Mouse (Mus musculus) spleen, adult 2 months (tissue): ENCODE data around the gene Tbx20.

Experiments used
- CTCF ChIP-seq: fragments of 200-500 bp; IDR thresholded peaks from 2 replicates; pipeline ENCODE4 v1.5.1; 2011; ENCODE audit warnings: mild to moderate bottlenecking, inconsistent platforms; ENCODE audit not compliant: insufficient read depth, insufficient read length, insufficient replicate concordance; ENCODE audit errors: extremely low read depth
- POLR2A ChIP-seq: fragments of 200-500 bp; IDR thresholded peaks from 2 replicates; pipeline ENCODE4 v1.6.1; 2011; ENCODE audit warnings: low read depth, low read length, inconsistent platforms

- TF ChIP-seq POLR2A (no peak), CTCF (no peak)
Measured at GRCm38 (mm10) chr9:24770941-24771405, 3.1 kb downstream of the Tbx20 start.
